Mouse (Mus musculus): ENCODE data around the gene Klhl36.

Gene Klhl36

GRCm38 (mm10) chr8:119861706-119862389, at the start of gene Klhl36:
TSS of gene Klhl36 (plus strand) at chr8:119862266.
- DNase-seq (ENCODE audit: extremely low read depth, low read depth): peak; percentile 66

- peak; percentile 94 for DNase-seq (ENCODE audit: extremely low read depth, low read depth)
These were observed 49.2 kb upstream of the Klhl36 start for GRCm38 (mm10) chr8:119812650-119813431.

GRCm38 (mm10) chr8:119816219-119816618, 45.8 kb upstream of the Klhl36 start:
- DNase-seq (ENCODE audit: extremely low read depth, low read depth): no peak

DNA sequence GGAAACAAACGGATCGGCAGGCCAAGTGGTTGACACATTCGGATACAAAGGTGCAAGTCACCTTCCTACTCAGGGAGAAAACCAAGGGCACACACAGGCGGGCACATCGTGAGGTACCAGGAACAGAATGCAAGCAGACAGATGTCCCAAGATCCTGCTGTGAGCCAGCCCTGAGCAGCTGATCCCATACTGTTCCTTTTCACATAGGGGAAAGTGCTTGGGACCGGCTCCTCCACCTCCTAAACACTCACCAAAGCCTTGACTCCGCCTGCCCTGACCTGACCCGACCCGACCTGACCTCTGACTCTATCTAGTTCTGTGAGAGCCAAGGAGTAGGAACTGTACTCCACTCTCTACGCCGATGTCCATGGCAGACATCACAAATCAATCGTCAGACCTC, 44.6 kb upstream of the Klhl36 start:
- no peak for DNase-seq (ENCODE audit: extremely low read depth, low read depth)

DNA sequence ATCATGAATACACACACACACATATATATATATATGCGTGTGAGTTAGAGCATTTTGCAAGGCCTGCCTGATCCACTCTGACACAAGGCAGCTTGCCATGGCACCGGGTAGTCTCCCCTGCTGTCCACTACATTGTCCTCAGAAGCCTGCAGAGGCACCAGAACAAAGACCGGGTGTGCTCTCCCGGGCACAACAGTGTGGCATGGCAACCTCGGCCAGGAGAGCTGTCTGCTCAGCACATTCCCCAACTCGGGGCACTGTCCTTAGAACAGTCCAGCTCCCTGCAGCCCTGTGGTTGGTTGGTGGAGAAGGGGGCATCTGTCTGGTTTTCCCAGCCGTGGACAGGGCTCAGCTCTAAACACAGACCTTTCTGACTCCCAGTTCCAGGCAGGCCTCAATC, 42.8 kb upstream of the Klhl36 start:
- DNase-seq (ENCODE audit: extremely low read depth, low read depth): no peak

GRCm38 (mm10) chr8:119819976-119820375, 42.1 kb upstream of the Klhl36 start:
- DNase-seq (ENCODE audit: extremely low read depth, low read depth): no peak

DNA sequence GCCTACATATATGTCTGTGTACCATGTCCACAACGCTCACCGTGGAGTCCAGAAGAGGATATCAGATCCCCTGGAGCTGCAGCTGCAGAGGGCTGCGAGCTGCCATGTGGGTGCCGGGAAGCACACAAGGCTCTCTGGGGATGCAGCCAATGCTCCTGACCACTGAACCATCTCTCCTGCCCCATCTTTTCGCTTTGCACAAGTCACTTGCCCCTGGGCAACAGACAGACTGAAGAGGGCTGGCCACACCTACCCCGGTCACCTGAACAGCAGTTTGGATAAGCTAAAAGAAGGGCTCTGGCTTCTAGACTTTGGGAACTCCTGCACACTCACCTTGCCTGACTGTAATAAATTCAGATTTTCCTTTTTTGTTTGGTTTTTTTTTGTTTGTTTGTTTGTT, 40.4 kb upstream of the Klhl36 start:
- DNase-seq (ENCODE audit: extremely low read depth, low read depth): no peak

DNA sequence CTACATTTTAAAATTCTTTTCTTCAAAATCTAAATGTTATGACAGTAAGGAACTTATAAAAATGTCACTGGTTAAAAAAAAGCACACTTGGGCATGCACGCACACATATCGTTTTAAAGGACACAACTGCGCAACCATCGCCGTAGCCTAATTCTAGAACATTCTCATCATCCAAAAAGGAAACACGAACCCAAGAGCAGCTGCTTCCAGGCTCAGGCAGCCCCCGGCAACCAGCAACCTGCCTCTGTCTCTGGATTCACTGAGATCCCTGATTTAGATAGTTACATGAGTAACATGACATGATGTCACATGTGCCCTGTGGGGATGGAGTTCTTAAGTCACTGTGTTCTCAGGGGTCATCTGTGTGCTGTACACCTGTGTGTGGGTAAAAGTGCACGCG, 38.8 kb upstream of the Klhl36 start:
- no peak for DNase-seq (ENCODE audit: extremely low read depth, low read depth)

GRCm38 (mm10) chr8:119824100-119824499, 38.0 kb upstream of the Klhl36 start:
- no peak for DNase-seq (ENCODE audit: extremely low read depth, low read depth)

DNA sequence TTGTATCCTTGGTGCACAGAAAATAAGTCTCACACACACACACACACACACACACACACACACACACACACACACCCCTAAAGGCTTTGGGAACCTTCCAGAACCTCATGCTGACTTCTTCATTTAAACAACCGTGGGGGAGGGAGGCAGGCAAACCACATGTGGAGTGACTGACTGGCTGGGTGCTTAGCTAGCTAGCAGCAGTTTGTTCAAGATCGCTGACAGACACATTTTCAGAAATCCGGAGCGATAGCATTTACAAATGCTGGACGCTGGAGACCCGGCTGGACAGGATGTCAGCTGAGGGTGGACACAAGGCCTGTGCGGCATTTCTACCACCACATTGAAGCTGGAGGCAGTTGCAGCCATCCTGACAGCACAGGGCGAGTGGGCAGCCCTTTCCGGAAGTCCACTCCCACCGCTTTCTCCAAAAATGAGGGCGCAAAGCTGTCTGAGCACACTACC, 37.2 kb upstream of the Klhl36 start:
- no peak for DNase-seq (ENCODE audit: extremely low read depth, low read depth)

GRCm38 (mm10) chr8:119825950-119826730, 35.9 kb upstream of the Klhl36 start:
- peak; percentile 85 for DNase-seq (ENCODE audit: extremely low read depth, low read depth)

DNA sequence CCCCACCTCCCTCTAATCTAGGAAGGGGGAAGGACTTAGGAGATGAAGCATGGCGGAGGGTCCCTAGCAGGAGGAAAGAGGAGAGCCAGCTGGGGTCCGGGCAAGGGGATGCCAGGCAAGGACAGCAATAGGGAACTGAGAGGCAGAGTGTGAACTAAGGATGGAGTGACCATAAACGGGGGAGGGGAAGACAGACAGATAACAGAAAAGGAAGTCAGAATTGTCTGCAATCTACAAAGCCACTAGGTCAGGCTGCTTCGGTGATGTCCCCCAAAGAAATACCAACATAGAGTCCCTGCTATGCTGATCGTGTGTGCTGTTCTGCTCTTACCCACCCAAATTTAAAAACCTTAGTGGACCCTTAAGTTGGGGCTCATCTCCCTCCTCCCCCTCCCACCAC, 35.1 kb upstream of the Klhl36 start:
- peak; percentile 69 for DNase-seq (ENCODE audit: extremely low read depth, low read depth)

DNA sequence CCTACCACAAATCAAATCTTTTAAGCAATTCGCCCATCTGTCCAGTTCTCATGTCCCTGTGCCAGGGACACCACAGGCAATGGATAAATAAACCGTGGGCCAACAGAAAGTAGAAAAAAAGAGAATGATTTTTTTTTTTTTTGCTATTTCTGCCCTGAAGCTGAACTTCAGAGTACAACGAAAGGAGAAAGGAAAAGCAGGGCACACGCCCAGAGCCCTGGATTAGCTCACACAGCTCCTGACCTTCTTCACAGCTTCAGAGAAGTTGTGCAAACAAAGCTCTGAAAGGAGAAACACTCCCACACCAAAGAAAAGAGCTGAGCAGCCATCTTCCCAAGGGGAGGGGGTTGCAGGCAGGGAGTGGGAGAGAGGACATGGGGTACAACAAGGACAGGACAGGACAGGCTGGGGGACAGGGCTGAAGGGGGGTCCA, 34.3 kb upstream of the Klhl36 start:
- DNase-seq (ENCODE audit: extremely low read depth, low read depth): no peak

- no peak for DNase-seq (ENCODE audit: extremely low read depth, low read depth)
These were observed 33.1 kb upstream of the Klhl36 start for GRCm38 (mm10) chr8:119829015-119829414.

DNA sequence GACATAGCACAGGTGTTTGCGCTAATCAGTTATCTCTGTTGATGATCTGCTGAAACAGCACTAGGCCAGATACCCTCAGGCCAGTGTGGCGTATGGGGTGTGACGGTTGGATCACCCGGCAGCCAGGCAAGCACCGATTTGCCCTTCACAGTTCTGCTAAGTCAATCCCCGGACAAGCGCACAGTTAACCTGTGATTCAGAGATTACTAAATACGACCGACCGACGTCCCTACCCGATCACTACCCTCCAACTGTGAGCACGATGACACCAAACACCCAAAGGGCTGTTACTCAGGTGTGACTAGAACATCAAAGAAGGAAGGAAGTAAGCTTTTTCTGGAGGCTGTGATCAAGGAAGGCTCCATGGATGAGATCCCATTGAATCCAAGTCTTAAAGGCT, 32.6 kb upstream of the Klhl36 start:
- no peak for DNase-seq (ENCODE audit: extremely low read depth, low read depth)

- DNase-seq (ENCODE audit: extremely low read depth, low read depth): no peak
These were observed 32.0 kb upstream of the Klhl36 start for GRCm38 (mm10) chr8:119829870-119830580.

GRCm38 (mm10) chr8:119830589-119830988, 31.5 kb upstream of the Klhl36 start:
- DNase-seq (ENCODE audit: extremely low read depth, low read depth): no peak

GRCm38 (mm10) chr8:119831336-119831995, 30.6 kb upstream of the Klhl36 start:
- no peak for DNase-seq (ENCODE audit: extremely low read depth, low read depth)

GRCm38 (mm10) chr8:119832101-119832617, 29.9 kb upstream of the Klhl36 start:
- DNase-seq (ENCODE audit: extremely low read depth, low read depth): no peak

- DNase-seq (ENCODE audit: extremely low read depth, low read depth): no peak
These were observed 29.1 kb upstream of the Klhl36 start for GRCm38 (mm10) chr8:119832931-119833330.

Measured in MEL-GATA-1-ER (cell line).